Mouse (Mus musculus) mature B cell (primary cell): ENCODE data around the gene Gpr161.

Experiments
- in situ Hi-C: fragments of 300-500 bp; cut with MboI; formaldehyde crosslinking; loops from 2 replicates; pipeline ENCODE4 v1.14.3; 2019

Gene Gpr161

GRCm38 (mm10) chr1:165295489-165295888 is at the start of gene Gpr161:
Gene Gpr161 (plus strand): TSS chr1:165295789.
- in situ Hi-C loops = no loop called here

- in situ Hi-C loops = no loop called here
Observed at GRCm38 (mm10) chr1:165246587-165246986, 49.0 kb upstream of the Gpr161 start.

GRCm38 (mm10) chr1:165247085-165247484 is 48.5 kb upstream of the Gpr161 start:
- in situ Hi-C loops = no loop called here

- in situ Hi-C loops = no loop called here
Observed at GRCm38 (mm10) chr1:165247788-165248187, 47.8 kb upstream of the Gpr161 start.

- in situ Hi-C loops = no loop called here
Observed at GRCm38 (mm10) chr1:165248842-165249241, 46.7 kb upstream of the Gpr161 start.

GRCm38 (mm10) chr1:165250546-165250945 is 45.0 kb upstream of the Gpr161 start:
- in situ Hi-C loops = no loop called here

- in situ Hi-C loops = no loop called here
Observed at GRCm38 (mm10) chr1:165252027-165252671, 43.4 kb upstream of the Gpr161 start.

GRCm38 (mm10) chr1:165274946-165275345 is 20.6 kb upstream of the Gpr161 start:
- in situ Hi-C loops = no loop called here

GRCm38 (mm10) chr1:165280741-165281140 is 14.8 kb upstream of the Gpr161 start:
- in situ Hi-C loops = no loop called here

GRCm38 (mm10) chr1:165281351-165282221 is 14.0 kb upstream of the Gpr161 start:
- in situ Hi-C loops = no loop called here

- in situ Hi-C loops = no loop called here
Observed at GRCm38 (mm10) chr1:165282222-165282966, 13.2 kb upstream of the Gpr161 start.

- in situ Hi-C loops = no loop called here
Observed at GRCm38 (mm10) chr1:165282967-165283345, 12.6 kb upstream of the Gpr161 start.

GRCm38 (mm10) chr1:165284096-165284495 is 11.5 kb upstream of the Gpr161 start:
- in situ Hi-C loops = no loop called here

GRCm38 (mm10) chr1:165288165-165288564 is 7.4 kb upstream of the Gpr161 start:
- in situ Hi-C loops = no loop called here

GRCm38 (mm10) chr1:165289831-165290230 is 5.8 kb upstream of the Gpr161 start:
- in situ Hi-C loops = no loop called here

GRCm38 (mm10) chr1:165291606-165292005 is 4.0 kb upstream of the Gpr161 start:
- in situ Hi-C loops = no loop called here

- in situ Hi-C loops = no loop called here
Observed at GRCm38 (mm10) chr1:165301108-165301507, 5.5 kb downstream of the Gpr161 start.

GRCm38 (mm10) chr1:165301567-165301966 is 6.0 kb downstream of the Gpr161 start:
- in situ Hi-C loops = no loop called here

GRCm38 (mm10) chr1:165302455-165303208 is 7.0 kb downstream of the Gpr161 start:
- in situ Hi-C loops = no loop called here

- in situ Hi-C loops = no loop called here
Observed at GRCm38 (mm10) chr1:165303209-165303608, 7.6 kb downstream of the Gpr161 start.

GRCm38 (mm10) chr1:165304341-165304740 is 8.8 kb downstream of the Gpr161 start:
- in situ Hi-C loops = no loop called here

GRCm38 (mm10) chr1:165308180-165308579 is 12.6 kb downstream of the Gpr161 start:
- in situ Hi-C loops = no loop called here
